Mouse (Mus musculus) stomach, postnatal 0 days (tissue): ENCODE data around the gene Fmo1.

Experiments used
- CTCF ChIP-seq: IDR thresholded peaks from 2 replicates; pipeline ENCODE4 v1.5.1; 2016; ENCODE audit warnings: antibody characterized with exemption, low read depth, mild to moderate bottlenecking, moderate library complexity
- EP300 ChIP-seq: optimal IDR thresholded peaks from 2 replicates; pipeline ENCODE3; 2016; ENCODE audit warnings: antibody characterized with exemption

GRCm38 (mm10) chr1:162814932-162815331 is 51.5 kb downstream of the Fmo1 start:
- no peak for TF ChIP-seq CTCF
- no peak for TF ChIP-seq EP300
